Mouse (Mus musculus) B cell, adult 67 days (primary cell): ENCODE results near the gene Ufl1. TPM values are rescaled to one million over a fixed set of nuclear protein-coding genes. Genes with fewer than 3 reads are reported as not detected.

Experiments
- total RNA-seq, 2 experiments: library from RNA; stranded (reverse); gene quantifications; 4 replicates each; pipeline ENCODE4 v1.2.4; 2023

Ufl1 gene
- 10 to 100 TPM; 35.4 to 36.4 TPM for total RNA-seq

DNA sequence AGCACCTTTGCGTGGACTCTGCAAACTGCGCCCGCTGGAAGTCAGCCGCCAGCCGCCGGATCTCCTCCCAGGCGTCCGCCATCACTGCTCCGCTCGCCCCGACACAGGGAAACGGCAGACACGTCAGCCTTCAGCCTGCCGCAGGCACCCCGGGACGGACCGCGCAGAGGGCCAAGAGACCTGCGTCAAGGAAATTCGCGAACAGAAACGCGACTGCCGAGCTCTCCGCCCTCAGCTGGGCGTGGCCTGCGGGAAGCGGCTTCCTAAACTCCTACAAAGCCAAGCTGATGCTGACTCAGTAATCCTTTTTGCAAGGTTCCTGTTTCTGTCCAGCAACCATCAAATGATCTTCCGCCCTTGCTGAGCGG lies at the start of gene Ufl1:
Gene Ufl1 (minus strand): TSS at position 151 of the 368 bp plus-strand sequence.

DNA sequence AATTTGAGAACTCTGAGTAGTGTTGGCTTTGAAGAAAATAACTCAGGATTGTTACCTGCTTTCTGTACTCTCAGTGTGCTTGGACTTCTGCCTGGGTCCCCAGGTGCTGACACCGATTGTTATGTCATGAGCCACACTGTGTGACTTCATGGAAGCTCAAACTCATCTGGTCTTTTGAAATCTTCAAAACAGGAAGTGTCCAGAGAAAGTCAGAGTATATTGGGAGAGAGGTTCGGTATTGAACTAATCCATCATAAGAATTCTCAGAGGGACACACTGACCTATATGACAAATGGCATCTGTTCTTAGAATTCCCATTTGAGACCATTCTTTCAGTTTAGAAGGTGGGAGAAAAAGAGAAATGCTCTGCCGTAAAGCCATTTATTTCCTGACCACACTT lies 38.8 kb downstream of the Ufl1 start, which contains the start of gene Fhl5:
Gene Fhl5 (minus strand): TSS at position 101 of the 400 bp plus-strand sequence.

Other genes starting within 250 kb of the Ufl1 start
- not detected for gene Fhl5, start 38.9 kb downstream of the Ufl1 start, total RNA-seq